ENCODE assay signal across 23 mouse cellular contexts in genomic region chr12:69532530-69532929, GRCm38 (mm10).
"Had no signal": no experiment of that assay in that cellular context is flagged by ENCODE, and none has a peak within 500 bp of the region (broad histone marks: within the 10 kb centered on the region; RNA-seq: fewer than 3 reads in every experiment).

No protein-coding gene starts in this region.

- H3K4me2 ChIP-seq: heart, embryonic 11.5 days; heart, embryonic 13.5 days; heart, embryonic 15.5 days; hindbrain, embryonic 12.5 days; hindbrain, embryonic 15.5 days; limb, embryonic 13.5 days; limb, embryonic 15.5 days; liver, embryonic 12.5 days had no signal

- H3K4me3 ChIP-seq: heart, adult 2 months; heart, embryonic 13.5 days; heart, embryonic 15.5 days; hindbrain, embryonic 10.5 days; hindbrain, embryonic 12.5 days; hindbrain, embryonic 15.5 days; layer of hippocampus, adult 2 months; left cerebral cortex, adult 2 months; limb, embryonic 13.5 days; limb, embryonic 15.5 days; liver, embryonic 12.5 days had no signal

- H3K27ac ChIP-seq: heart, adult 2 months; heart, embryonic 13.5 days; heart, embryonic 15.5 days; hindbrain, embryonic 10.5 days; hindbrain, embryonic 12.5 days; hindbrain, embryonic 15.5 days; hindbrain, postnatal 0 days; layer of hippocampus, adult 2 months; left cerebral cortex, adult 2 months; limb, embryonic 13.5 days; limb, embryonic 15.5 days; liver, embryonic 12.5 days; liver, embryonic 14.5 days had no signal

- H3K36me3 ChIP-seq: heart, embryonic 13.5 days; heart, embryonic 15.5 days; hindbrain, embryonic 10.5 days; hindbrain, embryonic 12.5 days; hindbrain, embryonic 15.5 days; limb, embryonic 13.5 days; limb, embryonic 15.5 days; liver, embryonic 12.5 days had no signal

- H3K27me3 ChIP-seq: heart, embryonic 13.5 days; heart, embryonic 15.5 days; hindbrain, embryonic 12.5 days; hindbrain, embryonic 15.5 days; limb, embryonic 13.5 days; limb, embryonic 15.5 days had no signal

- H3K9me3 ChIP-seq: heart, embryonic 13.5 days; heart, embryonic 15.5 days; hindbrain, embryonic 10.5 days; hindbrain, embryonic 12.5 days; hindbrain, embryonic 15.5 days; limb, embryonic 13.5 days; limb, embryonic 15.5 days; liver, embryonic 12.5 days had no signal

- DNase-seq: gastrocnemius, postnatal 14 days; gastrocnemius, postnatal 36 days; heart, adult 2 months; kidney, adult 18-20 months; kidney, adult 8-10 months; kidney, postnatal 10 days; kidney, postnatal 25 days; kidney, postnatal 4 days; left cerebral cortex, postnatal 4 days had no signal

- ATAC-seq: hindbrain, postnatal 0 days; intestine, embryonic 16.5 days; liver, embryonic 12.5 days had no signal

- H3K9ac ChIP-seq: heart, embryonic 13.5 days; heart, embryonic 15.5 days; hindbrain, embryonic 12.5 days; hindbrain, embryonic 15.5 days; limb, embryonic 13.5 days; limb, embryonic 15.5 days; liver, embryonic 12.5 days; liver, embryonic 14.5 days had no signal
